Mouse (Mus musculus) Patski (cell line): ENCODE measurements at regions not wholly inside any gene's neighbourhood (a gene's known extent, or its start where the extent isn't known, plus 50 kb on each side); places are given as distances from the start of the nearest gene placed in this dataset.

Experiments
- ATAC-seq: fragments of 100-300 bp; one replicate; pipeline ENCODE4 v1.8.0; 2021
- CTCF ChIA-PET: fragments of 350-600 bp; sonication (Branson Sonifier 250); formaldehyde crosslinking; loops from one replicate; lab custom pipeline; 2022; ENCODE audit warnings: inconsistent platforms; lab: Charles Lee
- POLR2A ChIA-PET: fragments of 350-600 bp; sonication (Branson Sonifier 250); formaldehyde crosslinking; loops from one replicate; lab custom pipeline; 2022; ENCODE audit warnings: antibody characterized with exemption, inconsistent platforms; lab: Charles Lee
- DNase-seq: peaks from one replicate; pipeline ENCODE4 v3.0.0-alpha.2; 2011; ENCODE audit warnings: low read depth, low spot score
- H3K27me3 ChIP-seq: fragments of 371-371 bp; one replicate; pipeline ENCODE4 v1.5.1; 2021
- CTCF ChIP-seq: fragments of 100-300 bp; IDR thresholded peaks from one replicate; pipeline ENCODE4 v1.5.1; 2021
- in situ Hi-C: fragments of 300-500 bp; cut with MboI; formaldehyde crosslinking; loops from 3 replicates; pipeline ENCODE4 v1.11.1; 2018; ENCODE audit warnings: low pct_unique_long_range_greater_than_20kb, mixed read lengths

- no peak for DNase-seq
These were observed 80.5 kb upstream of the Cenpq start for GRCm38 (mm10) chr17:41015317-41015716.

More at GRCm38 (mm10) chr17:41015317-41015716, 80.5 kb upstream of the Cenpq start:
- POLR2A ChIA-PET = no interaction called here
- CTCF ChIA-PET = no interaction called here
- H3K27me3 ChIP-seq = peaks cover 12% of the 10 kb centered on the region
- TF ChIP-seq CTCF = peak; percentile 53
- no peak for ATAC-seq
- in situ Hi-C loops = loop anchor here (25.0 kb wide), 1 partner anchor 1597 kb away; the partner anchor contains the start of gene Opn5
